Mouse (Mus musculus) lung, embryonic 14.5 days (tissue): ENCODE measurements at regions not wholly inside any gene's neighbourhood (a gene's known extent, or its start where the extent isn't known, plus 50 kb on each side); places are given as distances from the start of the nearest gene placed in this dataset.

Experiments used
- ATAC-seq: fragments of 200-750 bp; cut with Nextera tagmentation; 2 replicates; pipeline ENCODE4 v1.8.0; 2017; ENCODE audit warnings: mild to moderate bottlenecking, moderate TSS enrichment, moderate library complexity; ENCODE audit not compliant: insufficient read depth
- DNase-seq: peaks from one replicate; pipeline ENCODE4 v3.0.0-alpha.2; 2015
- H3K27ac ChIP-seq: fragments of 300-500 bp; sonication (generic); 2 replicates; pipeline ENCODE4 v1.5.1; 2014; ENCODE audit warnings: low read depth, mild to moderate bottlenecking, moderate library complexity
- H3K27me3 ChIP-seq: fragments of 300-500 bp; sonication (generic); 2 replicates; pipeline ENCODE4 v1.6.1; 2014; ENCODE audit warnings: low read length, control low read depth; ENCODE audit not compliant: insufficient read depth
- H3K36me3 ChIP-seq: fragments of 300-500 bp; sonication (generic); 2 replicates; pipeline ENCODE4 v1.6.1; 2014; ENCODE audit warnings: control low read depth; ENCODE audit not compliant: insufficient read depth
- H3K4me1 ChIP-seq: fragments of 300-500 bp; sonication (generic); 2 replicates; pipeline ENCODE4 v1.6.1; 2014; ENCODE audit warnings: antibody characterized with exemption, control low read depth; ENCODE audit not compliant: insufficient read depth
- H3K4me2 ChIP-seq: fragments of 300-500 bp; sonication (generic); 2 replicates; pipeline ENCODE4 v1.6.1; 2014; ENCODE audit warnings: mild to moderate bottlenecking
- H3K4me3 ChIP-seq: fragments of 300-500 bp; sonication (generic); 2 replicates; pipeline ENCODE4 v1.5.1; 2014; ENCODE audit warnings: low read depth, low read length
- H3K9ac ChIP-seq: fragments of 300-500 bp; sonication (generic); 2 replicates; pipeline ENCODE4 v1.6.1; 2014
- H3K9me3 ChIP-seq: fragments of 300-500 bp; sonication (generic); 2 replicates; pipeline ENCODE4 v1.6.1; 2016; ENCODE audit warnings: low read depth, low read length, control low read depth
- CTCF ChIP-seq: IDR thresholded peaks from 2 replicates; pipeline ENCODE4 v1.5.1; 2016; ENCODE audit warnings: antibody characterized with exemption, low read depth
- WGBS: fragments of 180-500 bp; shearing (Covaris S2); extraction: QIAGEN DNeasy Blood & Tissue Kit; methylation state at CpG from one replicate; pipeline ENCODE4 v1.1.7; 2014; 5-methylcytosine and 5-hydroxymethylcytosine counted together

DNA sequence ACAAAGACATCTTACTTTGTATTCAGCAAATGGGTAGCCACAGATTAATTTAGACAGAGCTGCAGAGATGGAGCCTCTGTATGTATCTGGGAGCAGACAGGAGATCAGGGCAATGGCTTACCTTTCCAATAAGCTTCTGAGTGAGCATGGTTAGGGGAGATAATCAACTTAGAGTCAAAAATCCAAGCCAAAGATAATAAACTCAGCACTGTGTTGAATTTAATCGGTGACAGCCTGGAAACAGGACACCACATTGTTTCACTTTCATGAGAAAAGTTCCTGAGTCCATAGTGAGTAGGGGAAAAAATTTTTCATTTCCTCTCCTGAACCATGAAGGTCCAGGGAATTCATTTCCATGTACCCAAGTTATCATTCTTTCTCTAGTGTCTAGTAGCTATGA is 70.7 kb upstream of the Arsj start:
- WGBS, result 46% methylated on average over 1 of the region's 1 CpGs
- ATAC-seq (no peak), DNase-seq (no peak)
- H3K36me3 ChIP-seq, result no peaks in the 10 kb centered on the region
- TF ChIP-seq CTCF, result no peak
- no peak overlapping the region for H3K27ac ChIP-seq
- H3K9ac ChIP-seq, result no peak overlapping the region
- no peaks in the 10 kb centered on the region for H3K4me1 ChIP-seq
- no peaks in the 10 kb centered on the region for H3K9me3 ChIP-seq
- H3K4me2 ChIP-seq, result no peak overlapping the region
- H3K27me3 ChIP-seq, result no peaks in the 10 kb centered on the region
- H3K4me3 ChIP-seq, result no peak overlapping the region

DNA sequence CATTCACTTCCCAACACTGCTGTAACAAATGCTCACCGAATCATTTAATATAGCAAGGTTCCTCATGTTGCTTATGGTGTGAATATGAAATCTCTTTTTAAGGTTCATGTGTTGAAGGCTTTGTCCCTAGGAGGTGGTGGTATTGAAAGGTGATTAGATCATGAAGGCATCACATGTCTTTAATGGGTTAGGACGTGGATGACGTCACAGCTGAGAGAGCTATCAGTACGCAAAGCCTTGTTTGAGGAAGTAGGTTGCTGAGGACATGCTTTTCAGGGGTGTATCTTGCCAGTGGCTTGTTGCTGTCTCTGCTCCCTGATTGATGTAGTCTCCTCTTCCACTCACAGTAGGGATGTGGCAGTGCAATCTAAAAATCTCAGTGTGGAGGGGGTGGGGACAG is 69.8 kb upstream of the Arsj start:
- Histone ChIP-seq H3K4me3 (no peak overlapping the region), H3K9me3 (no peaks in the 10 kb centered on the region), H3K4me1 (no peaks in the 10 kb centered on the region), H3K9ac (no peak overlapping the region), H3K27me3 (no peaks in the 10 kb centered on the region), H3K4me2 (no peak overlapping the region), H3K36me3 (no peaks in the 10 kb centered on the region), H3K27ac (no peak overlapping the region)
- DNase-seq (no peak), ATAC-seq (no peak)
- WGBS, result 76% methylated on average over 4 of the region's 4 CpGs
- no peak for TF ChIP-seq CTCF

DNA sequence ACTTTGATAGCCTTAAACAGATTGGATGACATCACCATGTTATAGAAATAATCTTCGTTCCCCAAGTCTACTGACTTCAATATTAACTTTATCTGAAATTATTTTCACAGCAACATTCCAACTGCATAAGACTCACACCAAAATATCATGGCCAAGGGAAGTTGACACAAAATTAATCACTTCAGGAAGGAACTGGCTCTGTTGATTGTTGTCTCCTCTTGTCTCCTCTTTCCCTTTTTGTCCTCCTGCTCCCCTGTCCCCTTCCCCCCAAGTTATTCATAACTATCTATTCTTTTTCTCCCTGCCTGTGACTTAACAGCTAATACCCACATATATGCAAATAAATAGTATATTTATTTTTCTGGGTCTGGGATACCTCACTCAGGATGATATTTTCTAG is 67.6 kb upstream of the Arsj start:
- Histone ChIP-seq H3K4me3 (no peak overlapping the region), H3K4me1 (no peaks in the 10 kb centered on the region), H3K36me3 (no peaks in the 10 kb centered on the region), H3K4me2 (no peak overlapping the region), H3K9me3 (no peaks in the 10 kb centered on the region), H3K9ac (no peak overlapping the region), H3K27ac (no peak overlapping the region), H3K27me3 (no peaks in the 10 kb centered on the region)
- WGBS, result 67% methylated on average over 1 of the region's 1 CpGs
- ATAC-seq (no peak), DNase-seq (no peak)
- no peak for TF ChIP-seq CTCF

DNA sequence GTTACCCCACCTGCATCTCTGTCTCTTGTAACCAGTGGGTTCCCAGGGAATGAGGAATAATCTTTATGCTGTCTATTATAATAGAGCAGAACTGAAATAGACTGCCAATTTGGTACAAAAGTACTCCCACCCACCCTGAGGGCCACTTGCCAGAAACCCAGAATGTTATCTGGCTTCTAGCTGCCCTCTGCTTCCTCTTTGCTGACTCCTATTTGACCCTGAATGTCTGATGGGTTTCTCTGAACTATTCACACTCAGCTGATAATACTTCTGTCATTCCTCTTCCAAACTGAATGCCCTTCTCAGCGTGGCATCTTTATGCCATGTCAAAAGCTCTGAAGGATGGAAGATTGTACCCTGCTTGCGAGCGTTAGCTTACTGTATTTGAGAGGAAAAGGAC is 64.2 kb upstream of the Arsj start:
- H3K4me2 ChIP-seq, result no peak overlapping the region
- no peaks in the 10 kb centered on the region for H3K36me3 ChIP-seq
- H3K4me3 ChIP-seq, result no peak overlapping the region
- H3K27ac ChIP-seq, result no peak overlapping the region
- H3K9ac ChIP-seq, result no peak overlapping the region
- ATAC-seq (no peak), DNase-seq (no peak)
- 68% methylated on average over 3 of the region's 3 CpGs for WGBS
- no peaks in the 10 kb centered on the region for H3K4me1 ChIP-seq
- H3K27me3 ChIP-seq, result no peaks in the 10 kb centered on the region
- no peak for TF ChIP-seq CTCF
- no peaks in the 10 kb centered on the region for H3K9me3 ChIP-seq

DNA sequence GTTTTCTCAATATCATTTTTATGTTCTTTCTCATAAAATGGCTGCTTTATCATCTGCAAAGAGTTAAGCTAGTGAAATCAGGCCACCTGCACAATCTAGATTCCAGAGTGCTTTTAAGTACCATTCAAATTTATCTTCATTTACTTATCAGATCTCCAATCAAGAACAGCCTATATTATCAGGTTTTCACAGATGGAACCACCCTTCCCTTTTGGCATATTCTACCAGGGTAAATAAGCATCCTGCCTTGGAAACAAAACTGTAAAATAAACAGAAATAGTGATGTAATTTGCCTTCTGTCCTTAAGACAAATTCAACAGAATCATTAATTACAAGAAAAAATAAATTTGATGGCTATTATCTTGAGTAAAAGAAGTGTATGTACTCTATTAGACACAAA is 55.2 kb upstream of the Arsj start:
- Histone ChIP-seq H3K9me3 (no peaks in the 10 kb centered on the region), H3K9ac (no peak overlapping the region), H3K27me3 (no peaks in the 10 kb centered on the region), H3K4me2 (no peak overlapping the region), H3K27ac (no peak overlapping the region), H3K4me3 (no peak overlapping the region), H3K36me3 (no peaks in the 10 kb centered on the region), H3K4me1 (no peaks in the 10 kb centered on the region)
- ATAC-seq, result no peak
- TF ChIP-seq CTCF, result no peak
- no peak for DNase-seq
